Mouse (Mus musculus) cerebellum, adult 8-10 months (tissue): Measurements from ENCODE around the gene Ssc4d.

Experiments used
- DNase-seq: peaks from one replicate; pipeline ENCODE4 v3.0.0; 2022

The Ssc4d gene

DNA sequence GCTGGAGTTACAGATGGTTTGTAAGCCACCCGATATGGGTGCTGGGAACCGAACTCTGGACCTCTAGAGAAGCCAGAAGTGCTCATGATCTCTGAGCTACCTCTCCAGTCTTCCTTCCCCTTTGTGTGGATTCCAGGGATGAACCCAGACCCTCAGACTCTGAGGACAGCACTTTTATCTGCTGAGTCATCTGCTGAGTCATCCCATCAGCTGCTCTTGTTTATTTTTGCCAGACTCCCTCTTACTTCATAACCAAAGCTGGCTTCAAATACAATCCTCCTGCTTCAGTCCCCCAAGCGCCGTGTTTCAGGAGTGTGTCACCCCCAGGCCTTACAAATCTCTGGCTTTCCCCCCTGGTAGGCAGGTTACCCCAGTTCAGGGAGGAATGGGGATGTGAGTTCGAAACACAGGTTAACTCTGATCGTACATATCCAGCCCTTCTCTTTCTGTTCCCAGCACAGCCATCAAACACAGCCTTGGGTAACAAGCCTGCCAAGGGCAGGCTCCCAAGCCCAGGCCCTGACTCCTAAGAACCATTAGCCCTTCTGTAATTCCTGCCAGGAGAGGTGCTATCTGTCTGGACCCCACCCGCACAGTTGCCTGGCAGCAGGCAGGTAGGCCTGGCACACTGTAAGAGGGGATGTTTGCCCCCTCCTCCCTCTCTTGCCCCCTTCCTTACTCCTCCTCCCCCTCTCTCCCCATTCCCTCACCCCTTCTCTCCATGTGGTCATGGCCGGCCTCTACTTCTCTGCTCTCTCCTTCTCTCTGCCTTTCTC is 1.8 kb upstream of the Ssc4d start:
- DNase-seq: no peak

GRCm38 (mm10) chr5:135971876-135972275 is 2.5 kb downstream of the Ssc4d start:
- DNase-seq: no peak

- DNase-seq: no peak
Observed at GRCm38 (mm10) chr5:135970247-135970646, 4.1 kb downstream of the Ssc4d start.

DNA sequence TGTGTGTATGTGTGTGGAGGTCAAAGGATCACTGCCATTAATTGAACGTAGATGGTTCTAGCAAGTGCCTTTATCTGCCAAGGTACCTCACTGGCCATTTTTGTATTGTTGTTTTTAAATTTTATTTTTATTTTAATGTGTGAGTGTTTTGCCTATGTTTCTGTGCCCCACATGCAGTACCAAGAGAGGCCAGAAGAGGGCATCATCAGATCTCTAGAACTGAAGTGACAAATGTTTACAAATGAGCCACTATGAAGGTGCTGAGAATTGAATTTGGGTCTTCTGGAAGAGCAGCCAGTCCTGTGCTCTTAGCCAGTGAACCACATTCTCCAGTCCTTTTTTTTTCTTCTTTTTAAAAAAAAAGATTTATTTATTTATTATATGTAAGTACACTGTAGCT is 5.5 kb downstream of the Ssc4d start:
- DNase-seq: peak; percentile 55

GRCm38 (mm10) chr5:135966866-135967265 is 7.5 kb downstream of the Ssc4d start:
- DNase-seq: no peak

- peak; percentile 49 for DNase-seq
Observed at GRCm38 (mm10) chr5:135965501-135965930, 8.8 kb downstream of the Ssc4d start.

GRCm38 (mm10) chr5:135963280-135963627 is 11.1 kb downstream of the Ssc4d start:
- no peak for DNase-seq

DNA sequence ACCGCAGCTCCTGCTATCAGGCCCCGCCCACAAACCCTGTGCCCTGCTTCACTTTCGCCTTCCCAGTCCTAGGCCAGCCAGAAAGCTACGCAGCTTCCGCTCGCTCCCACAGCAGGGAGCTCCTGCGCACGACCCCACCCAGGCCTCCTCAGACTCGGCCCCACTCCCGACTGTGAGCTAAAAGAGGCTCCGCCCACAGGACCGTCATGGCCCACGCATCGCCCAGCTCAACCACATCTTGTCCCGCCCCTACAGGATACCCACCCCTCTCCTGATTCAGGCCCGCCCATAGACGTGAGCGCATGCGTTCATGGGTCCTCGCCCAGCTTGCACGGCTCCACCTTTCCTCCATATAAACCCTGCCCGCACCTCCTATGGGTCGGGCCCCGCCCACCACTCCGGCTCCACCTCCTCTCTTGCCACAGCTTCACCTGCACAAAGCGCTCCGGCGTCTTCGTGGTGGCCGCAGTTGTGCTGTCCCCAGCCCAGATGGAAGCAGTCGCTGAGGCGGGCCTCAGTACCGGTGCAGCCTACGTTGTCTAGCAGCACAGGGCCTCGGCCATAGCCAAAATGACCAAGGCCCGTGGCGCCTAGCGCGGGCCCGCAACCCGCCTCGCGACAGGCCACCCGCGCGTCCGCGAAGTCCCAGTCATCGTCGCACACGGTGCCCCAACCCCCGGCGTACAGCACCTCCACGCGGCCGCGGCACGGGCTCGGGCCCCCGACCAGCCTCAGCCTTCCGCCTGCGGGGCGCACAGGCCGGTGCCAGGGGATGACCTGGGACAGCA is 11.6 kb downstream of the Ssc4d start:
- DNase-seq: peak; percentile 97

DNA sequence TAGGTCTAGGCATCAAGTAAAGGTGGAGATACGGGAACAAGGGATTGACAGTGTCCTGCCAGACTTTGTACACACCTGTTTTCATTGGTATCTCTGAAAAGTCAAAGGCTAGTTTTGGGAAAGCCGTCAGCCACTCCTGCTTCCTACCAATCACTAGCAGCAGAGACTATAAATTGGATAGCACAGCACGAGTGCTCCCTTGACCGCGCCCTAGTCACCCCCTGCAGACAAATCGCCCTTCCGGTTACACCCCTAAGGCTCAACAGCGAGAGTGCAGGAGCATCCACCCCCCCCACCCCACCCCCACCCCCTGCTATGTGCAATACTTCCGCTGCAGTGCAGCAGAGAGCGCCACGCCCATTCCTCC is 12.2 kb downstream of the Ssc4d start:
- no peak for DNase-seq

DNA sequence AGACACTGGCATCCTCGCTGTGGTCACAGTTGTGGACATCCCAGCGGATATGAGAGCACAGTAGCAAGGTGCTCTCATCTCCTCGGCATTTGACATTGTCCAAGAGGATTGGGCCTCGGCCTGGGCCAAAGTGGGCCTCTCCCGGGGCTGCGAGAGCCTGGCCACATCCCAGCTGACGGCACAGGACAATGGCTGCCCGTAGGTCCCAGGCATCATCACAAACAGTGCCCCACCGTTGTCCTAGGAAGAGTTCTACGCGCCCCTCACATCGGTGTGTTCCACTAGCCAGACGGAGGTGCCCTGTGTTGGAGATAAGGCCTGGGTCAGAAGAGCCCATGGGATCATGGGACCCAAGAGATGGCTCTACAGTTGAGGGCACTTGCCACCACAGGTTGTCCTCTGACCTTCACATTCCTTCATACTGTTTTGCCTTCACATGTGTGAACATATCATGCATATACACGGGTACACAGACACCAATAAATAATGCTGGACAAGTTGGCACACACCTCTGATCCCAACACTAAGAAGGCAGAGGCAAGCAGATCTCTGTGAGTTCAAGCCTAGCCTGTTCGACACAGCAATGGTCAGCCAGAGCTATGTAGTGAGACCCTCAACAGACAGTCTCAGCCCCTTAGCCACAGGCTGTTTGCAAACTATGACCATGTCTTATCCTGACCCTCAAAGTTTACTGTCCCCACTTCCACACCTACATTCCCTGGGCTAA is 13.3 kb downstream of the Ssc4d start:
- DNase-seq: no peak

DNA sequence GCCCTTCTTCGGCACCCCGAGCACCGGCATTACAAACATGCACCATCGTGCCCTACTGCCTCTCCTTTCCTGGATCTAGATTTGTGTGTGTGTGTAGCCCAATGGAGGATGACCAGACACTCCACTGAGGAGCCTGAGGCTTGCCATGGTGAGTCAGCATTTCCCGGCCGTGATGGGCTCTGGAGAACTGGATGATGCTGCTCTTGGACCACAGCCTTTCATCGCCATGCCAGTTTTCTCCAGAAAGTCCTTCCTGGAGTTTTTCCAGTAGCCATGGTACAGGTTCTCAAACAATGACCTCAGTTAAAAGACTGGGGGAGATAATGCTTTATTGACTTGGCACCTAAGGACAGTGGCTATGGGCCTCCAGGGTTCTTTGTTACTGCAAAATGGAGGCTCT is 14.4 kb downstream of the Ssc4d start:
- no peak for DNase-seq

DNA sequence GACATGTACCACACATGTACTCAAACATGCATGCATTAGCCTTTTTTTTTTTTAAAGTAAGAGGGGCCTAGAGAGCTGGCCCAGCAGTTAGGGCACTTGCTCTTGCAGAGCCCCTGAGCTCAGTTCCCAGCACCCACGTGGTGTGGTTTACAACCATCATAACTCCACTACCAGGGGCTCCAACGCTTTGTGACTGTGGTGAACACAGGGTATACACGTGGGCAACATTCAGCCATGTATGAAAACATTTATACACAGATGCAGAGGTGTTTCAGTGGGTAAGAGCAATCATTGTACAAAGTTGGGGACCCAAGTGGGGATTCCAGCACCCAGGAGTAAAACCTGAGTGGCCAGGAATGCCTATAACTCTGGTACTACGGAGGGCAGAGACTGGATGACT is 16.0 kb downstream of the Ssc4d start:
- no peak for DNase-seq

GRCm38 (mm10) chr5:135957207-135957974 is 16.9 kb downstream of the Ssc4d start:
- peak; percentile 85 for DNase-seq

DNA sequence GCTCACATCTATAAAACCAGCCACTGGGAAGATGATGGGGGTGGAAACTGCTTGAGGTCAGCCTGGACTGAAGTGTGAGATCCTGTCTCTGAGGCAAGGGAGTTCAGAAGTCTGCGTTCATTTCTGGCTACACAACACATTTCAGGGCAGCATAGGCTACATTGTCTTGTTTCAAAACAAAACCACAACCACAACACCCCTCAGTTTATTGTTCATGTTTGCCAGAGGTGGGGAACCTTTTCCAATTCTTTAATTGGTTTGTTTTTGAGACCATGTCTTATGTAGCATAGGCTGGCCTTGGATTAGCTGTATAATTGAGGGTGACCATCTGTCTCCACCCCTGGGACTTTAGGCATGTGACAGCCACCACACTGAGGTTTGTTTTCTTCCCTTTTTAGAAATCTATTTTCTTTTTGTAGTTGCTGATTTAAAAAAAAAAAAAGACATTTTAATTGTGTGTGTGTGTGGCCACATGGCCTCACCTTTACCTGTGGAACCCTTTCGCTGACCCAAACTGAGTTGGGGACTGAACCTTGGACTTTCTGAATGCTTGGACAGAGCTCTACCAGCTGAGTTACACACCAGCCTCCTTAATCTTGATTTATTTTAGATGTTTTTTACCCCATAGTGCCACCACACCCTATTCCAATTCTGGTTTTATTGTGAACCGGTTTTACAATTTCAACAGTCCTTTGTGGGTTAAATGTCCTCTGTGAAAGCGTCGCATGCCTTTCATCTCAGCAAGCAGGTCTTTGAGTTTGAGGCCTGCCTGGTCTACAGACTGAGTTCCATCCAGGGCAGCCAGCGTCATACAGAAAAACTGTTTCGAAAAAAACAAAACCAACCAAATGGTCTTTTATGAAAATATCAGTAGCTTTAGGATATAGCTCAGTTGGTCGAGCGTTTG is 17.8 kb downstream of the Ssc4d start:
- DNase-seq: no peak

DNA sequence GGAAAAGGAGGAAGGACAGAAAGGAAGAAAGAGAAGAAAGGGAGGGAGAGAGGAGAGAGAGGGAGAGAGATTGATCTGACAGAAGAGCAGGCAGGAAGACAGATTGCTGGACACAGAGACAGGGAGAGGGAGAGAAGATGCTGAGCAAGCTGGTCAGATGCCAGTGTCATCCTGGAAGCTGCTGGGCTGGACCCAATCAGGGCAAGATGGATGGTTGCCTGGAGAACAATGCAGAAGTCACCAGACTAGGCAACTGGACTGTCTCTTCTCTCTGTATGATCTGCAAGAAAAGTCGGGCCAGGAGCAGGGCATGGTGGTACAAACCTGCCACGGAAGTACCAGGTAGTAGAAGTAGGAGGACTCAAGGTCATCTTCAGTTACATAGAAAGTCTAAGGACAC is 21.5 kb downstream of the Ssc4d start:
- no peak for DNase-seq

DNA sequence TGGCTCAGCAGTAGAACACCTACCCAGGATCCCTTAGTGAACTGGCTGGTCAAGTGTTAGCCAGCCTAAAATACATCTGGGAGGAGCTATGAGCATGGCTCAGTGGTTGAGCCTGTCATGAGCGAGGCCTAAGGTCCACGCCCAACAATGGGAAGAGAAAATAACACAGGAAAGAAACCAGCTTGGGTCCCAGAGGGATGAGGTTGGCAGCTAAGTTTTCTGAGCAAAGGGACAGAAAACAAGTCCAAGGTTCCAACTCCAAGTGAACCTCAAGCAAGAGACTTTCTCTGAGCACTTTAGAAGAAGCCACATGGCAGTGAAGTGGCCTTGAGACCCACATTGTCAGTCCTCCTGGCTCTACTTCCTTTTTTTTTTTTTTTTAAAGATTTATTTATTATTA is 22.7 kb downstream of the Ssc4d start:
- DNase-seq: no peak

GRCm38 (mm10) chr5:135950710-135951412 is 23.5 kb downstream of the Ssc4d start:
- DNase-seq: no peak

DNA sequence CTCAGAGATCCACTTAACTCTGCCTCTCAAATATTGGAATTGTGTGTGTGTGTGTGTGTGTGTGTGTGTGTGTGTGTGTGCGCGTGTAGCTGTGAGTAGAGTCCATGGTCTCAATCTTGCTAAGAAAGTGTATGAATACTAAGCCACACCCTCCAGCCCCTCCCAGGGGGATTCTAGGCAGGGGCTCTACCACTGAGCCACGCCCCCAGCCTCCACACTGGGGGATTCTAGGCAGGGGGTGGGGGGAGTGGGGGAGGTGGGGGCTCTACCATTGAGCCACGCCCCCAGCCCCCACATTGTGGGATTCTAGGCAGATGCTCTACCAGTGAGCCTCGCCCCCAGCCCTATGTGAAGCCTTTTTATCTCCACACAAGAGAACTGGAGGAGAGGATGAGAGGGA is 27.7 kb downstream of the Ssc4d start:
- no peak for DNase-seq

- no peak for DNase-seq
Observed at GRCm38 (mm10) chr5:135945916-135946408, 28.4 kb downstream of the Ssc4d start.

- no peak for DNase-seq
Observed at GRCm38 (mm10) chr5:135942710-135943109, 31.6 kb downstream of the Ssc4d start.

DNA sequence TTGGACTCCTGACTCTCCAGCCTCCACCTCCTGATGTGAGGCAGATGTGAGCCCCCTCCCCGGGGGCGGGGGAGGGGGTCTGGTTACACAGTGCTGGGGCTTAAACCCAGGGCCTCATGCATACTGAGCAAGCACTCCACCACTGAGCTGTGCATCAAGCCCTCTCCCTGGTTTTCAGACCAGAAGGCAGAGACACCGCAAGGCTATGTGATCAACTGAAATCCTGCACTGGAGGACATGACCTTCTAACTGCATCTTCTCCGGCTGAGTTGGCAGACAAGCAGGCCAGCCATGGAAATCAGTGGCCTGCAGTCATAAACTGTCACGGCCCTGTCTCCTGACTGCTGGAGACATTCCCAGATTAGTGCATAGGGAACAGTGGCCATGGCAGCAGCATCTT is 33.7 kb downstream of the Ssc4d start:
- no peak for DNase-seq
